8 mouse cellular contexts compared by ENCODE assay signal in the genomic region with DNA sequence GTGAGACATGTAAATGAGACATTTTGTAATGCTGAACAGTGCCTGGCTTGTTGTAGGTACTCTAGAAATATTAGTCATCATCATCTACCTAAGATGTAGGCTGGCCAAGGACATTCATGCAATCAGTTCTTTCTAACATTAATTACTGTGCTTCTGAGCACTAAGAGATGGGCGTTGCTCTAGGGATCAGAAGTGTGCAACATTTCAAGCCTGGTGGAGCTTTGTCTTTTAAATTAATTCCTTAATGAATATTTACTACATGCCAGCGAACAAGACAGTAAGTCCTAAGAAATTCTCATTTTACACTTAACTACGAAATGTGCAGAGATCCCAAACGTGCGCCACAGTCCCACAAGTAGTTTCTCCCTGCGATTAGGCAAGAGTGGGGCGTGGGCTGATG. TPM values are rescaled to one million over a fixed set of nuclear protein-coding genes. Genes with fewer than 3 reads are reported as not detected.
DNase-seq lines count a peak whose midpoint lies in the region; ATAC-seq and TF ChIP-seq lines count a peak whose summit lies in the region.
"Not testable (repeated sequence)": the region's sequence is repeated elsewhere in the genome, so short reads cannot be mapped to it uniquely, and the experiment has no call there.

No protein-coding gene starts in this region.

- H3K4me1 ChIP-seq in bone marrow macrophage, adult 2 months (ENCODE audit: control insufficient read depth, insufficient read depth, low read length); forebrain, embryonic 11.5 days (replicated peaks; ENCODE audit: control insufficient read depth, insufficient read depth, low read length); heart, embryonic 11.5 days (ENCODE audit: control insufficient read depth, insufficient read depth, low read length); hindbrain, postnatal 0 days (ENCODE audit: insufficient read depth, low read length); liver, embryonic 16.5 days (ENCODE audit: control insufficient read depth, low read depth, low read length); midbrain, embryonic 16.5 days (ENCODE audit: control insufficient read depth, insufficient read depth, low read length); testis, adult 2 months (ENCODE audit: control insufficient read depth, insufficient read depth, low read length): not testable (repeated sequence)

- H3K36me3 ChIP-seq in forebrain, embryonic 11.5 days (ENCODE audit: control insufficient read depth, insufficient read depth, low read length); heart, embryonic 11.5 days (ENCODE audit: control insufficient read depth, insufficient read depth, low read length); hindbrain, postnatal 0 days (ENCODE audit: insufficient read depth, low read length); liver, embryonic 16.5 days (ENCODE audit: control insufficient read depth, insufficient read depth); midbrain, embryonic 16.5 days (ENCODE audit: control insufficient read depth, insufficient read depth, low read length); testis, adult 2 months (ENCODE audit: control insufficient read depth, insufficient read depth, low read length): not testable (repeated sequence)

- not testable (repeated sequence) for ATAC-seq in forebrain, embryonic 11.5 days (replicated peaks; ENCODE audit: low FRiP score); heart, embryonic 11.5 days (replicated peaks; ENCODE audit: insufficient number of reproducible peaks, low FRiP score, low TSS enrichment); hindbrain, postnatal 0 days; liver, embryonic 16.5 days (ENCODE audit: low read depth); midbrain, embryonic 16.5 days

- H3K27ac ChIP-seq in bone marrow macrophage, adult 2 months (ENCODE audit: insufficient read depth, low read depth, low read length); forebrain, embryonic 11.5 days (ENCODE audit: low read depth, low read length); heart, embryonic 11.5 days (ENCODE audit: low read depth, low read length); liver, embryonic 16.5 days (ENCODE audit: low read length); midbrain, embryonic 16.5 days (ENCODE audit: low read length); testis, adult 2 months (ENCODE audit: control insufficient read depth, insufficient read depth, low read depth, low read length): not testable (repeated sequence)
- peak overlapping the region; percentile 60; the same call in 1 of the 2 replicates for H3K27ac ChIP-seq in hindbrain, postnatal 0 days
- H3K27ac ChIP-seq in left cerebral cortex, adult 2 months = peak overlapping the region; percentile 33; the same call in 1 of the 2 replicates

- not testable (repeated sequence) for DNase-seq in forebrain, embryonic 11.5 days (ENCODE audit: low spot score); hindbrain, postnatal 0 days (ENCODE audit: low spot score); left cerebral cortex, adult 2 months (ENCODE audit: extremely low spot score in 1 of 2, low spot score in 2 of 2)

- not testable (repeated sequence) for TF ChIP-seq POLR2A in bone marrow macrophage, adult 2 months (IDR thresholded peaks at IDR 0.05; ENCODE audit: borderline replicate concordance, low read depth, low read length); testis, adult 2 months (IDR thresholded peaks at IDR 0.05; ENCODE audit: control insufficient read depth, low read depth, low read length)

- peak overlapping the region; percentile 79 for H3K4me2 ChIP-seq in forebrain, embryonic 11.5 days (ENCODE audit: low read depth, low read length, severe bottlenecking)
- H3K4me2 ChIP-seq in heart, embryonic 11.5 days = peak overlapping the region; percentile 80
- peak overlapping the region; percentile 68 for H3K4me2 ChIP-seq in hindbrain, postnatal 0 days (ENCODE audit: low read depth, low read length)
- H3K4me2 ChIP-seq in liver, embryonic 16.5 days (ENCODE audit: low read depth, low read length) = peak overlapping the region; percentile 57
- peak overlapping the region; percentile 73 for H3K4me2 ChIP-seq in midbrain, embryonic 16.5 days (ENCODE audit: low read length)

- H3K9me3 ChIP-seq in forebrain, embryonic 11.5 days (ENCODE audit: control insufficient read depth, low read length); heart, embryonic 11.5 days (replicated peaks; ENCODE audit: control insufficient read depth, low read length); hindbrain, postnatal 0 days (ENCODE audit: low read length); liver, embryonic 16.5 days (replicated peaks; ENCODE audit: control insufficient read depth, low read length); midbrain, embryonic 16.5 days (replicated peaks; ENCODE audit: control insufficient read depth, low read length, poor library complexity, severe bottlenecking): not testable (repeated sequence)

- peak overlapping the region; percentile 70 for H3K9ac ChIP-seq in forebrain, embryonic 11.5 days (ENCODE audit: low read length)
- peak overlapping the region; percentile 81 for H3K9ac ChIP-seq in heart, embryonic 11.5 days (ENCODE audit: low read depth, low read length)
- H3K9ac ChIP-seq in hindbrain, postnatal 0 days (replicated peaks; ENCODE audit: low read length) = peak overlapping the region; percentile 57
- H3K9ac ChIP-seq in liver, embryonic 16.5 days (ENCODE audit: low read depth, low read length) = not testable (repeated sequence)
- H3K9ac ChIP-seq in midbrain, embryonic 16.5 days (ENCODE audit: low read depth, low read length) = peak overlapping the region; percentile 83

- peak overlapping the region; percentile 40 for H3K4me3 ChIP-seq in bone marrow macrophage, adult 2 months (ENCODE audit: insufficient read depth, low read length)
- peak overlapping the region; percentile 41 for H3K4me3 ChIP-seq in forebrain, embryonic 11.5 days (ENCODE audit: low read depth, low read length)
- H3K4me3 ChIP-seq in heart, embryonic 11.5 days (ENCODE audit: low read depth, low read length) = peak overlapping the region; percentile 52
- peak overlapping the region; percentile 45 for H3K4me3 ChIP-seq in hindbrain, postnatal 0 days (ENCODE audit: low read length)
- peak overlapping the region; percentile 49 for H3K4me3 ChIP-seq in left cerebral cortex, adult 2 months
- H3K4me3 ChIP-seq in liver, embryonic 16.5 days (ENCODE audit: low read depth, low read length) = peak overlapping the region; percentile 43
- peak overlapping the region; percentile 50 for H3K4me3 ChIP-seq in midbrain, embryonic 16.5 days (ENCODE audit: low read depth, low read length)
- H3K4me3 ChIP-seq in testis, adult 2 months (ENCODE audit: control insufficient read depth, low read depth, low read length) = peak overlapping the region; percentile 71

- TF ChIP-seq CTCF in bone marrow macrophage, adult 2 months (IDR thresholded peaks at IDR 0.05; ENCODE audit: low read depth, low read length); hindbrain, postnatal 0 days (IDR thresholded peaks at IDR 0.05; ENCODE audit: low read depth); left cerebral cortex, adult 2 months (IDR thresholded peaks at IDR 0.05); testis, adult 2 months (IDR thresholded peaks at IDR 0.05; ENCODE audit: control insufficient read depth, insufficient read depth, insufficient replicate concordance, low read depth, low read length): not testable (repeated sequence)

- H3K27me3 ChIP-seq in forebrain, embryonic 11.5 days (ENCODE audit: control insufficient read depth, insufficient read depth, low read length); heart, embryonic 11.5 days (ENCODE audit: control insufficient read depth, insufficient read depth, low read length); hindbrain, postnatal 0 days (ENCODE audit: insufficient read depth, low read length); liver, embryonic 16.5 days (ENCODE audit: control insufficient read depth, insufficient read depth, low read depth, low read length); midbrain, embryonic 16.5 days (ENCODE audit: control insufficient read depth, insufficient read depth, low read depth, low read length); testis, adult 2 months (ENCODE audit: control insufficient read depth, insufficient read depth, low read length): not testable (repeated sequence)

- intact Hi-C loops in left cerebral cortex, adult 2 months (cut with DNase I) = not testable (repeated sequence)

- 17% methylated on average over 7 of the region's 7 CpGs for WGBS in forebrain, embryonic 11.5 days
- 20% methylated on average over 7 of the region's 7 CpGs for WGBS in heart, embryonic 11.5 days (ENCODE audit: insufficient replicate concordance)
- WGBS in hindbrain, postnatal 0 days = 18% methylated on average over 7 of the region's 7 CpGs
- 21% methylated on average over 7 of the region's 7 CpGs for WGBS in liver, embryonic 16.5 days (ENCODE audit: insufficient replicate concordance)
- 14% methylated on average over 7 of the region's 7 CpGs for WGBS in midbrain, embryonic 16.5 days

RNA-seq across cellular contexts. Expression of gene Zfp868, which starts 41.1 kb away (rescaled TPM):
- 15.5 and 17.0 TPM in 2 replicates for polyA plus RNA-seq in bone marrow macrophage, adult 2 months (2012; ENCODE audit: insufficient read depth, insufficient read length, missing spikeins)
- polyA plus RNA-seq in forebrain, embryonic 11.5 days (2014; fragmentation: Nextera tagmentation; extraction: Ambion mirVana) = 35.6 and 37.7 TPM in 2 replicates
- 13.8 and 17.2 TPM in 2 replicates for polyA plus RNA-seq in heart, embryonic 11.5 days (2014; fragmentation: Nextera tagmentation; extraction: Ambion mirVana)
- total RNA-seq in hindbrain, postnatal 0 days (2014; rRNA removed) = 23.1 and 23.9 TPM in 2 replicates
- polyA plus RNA-seq in hindbrain, postnatal 0 days (2015; fragmentation: Nextera tagmentation; extraction: Ambion mirVana) = 21.7 and 23.4 TPM in 2 replicates
- 10 to 100 TPM; 18.9 to 19.7 TPM for total RNA-seq in left cerebral cortex, adult 2 months (2021)
- polyA plus RNA-seq in liver, embryonic 16.5 days (2015; fragmentation: Nextera tagmentation; extraction: Ambion mirVana) = 5.5 and 6.5 TPM in 2 replicates
- polyA plus RNA-seq in midbrain, embryonic 16.5 days (2015; fragmentation: Nextera tagmentation; extraction: Ambion mirVana) = 37.9 and 42.0 TPM in 2 replicates
- 4.3 and 4.8 TPM in 2 replicates for polyA plus RNA-seq in testis, adult 2 months (2012; rRNA removed)
